Mouse (Mus musculus) spleen, adult 2 months (tissue): ENCODE measurements around the gene Psenen.

ENCODE experiments used
- CTCF ChIP-seq: fragments of 200-500 bp; IDR thresholded peaks from 2 replicates; pipeline ENCODE4 v1.5.1; 2011; ENCODE audit warnings: mild to moderate bottlenecking, inconsistent platforms; ENCODE audit not compliant: insufficient read depth, insufficient read length, insufficient replicate concordance; ENCODE audit errors: extremely low read depth
- POLR2A ChIP-seq: fragments of 200-500 bp; IDR thresholded peaks from 2 replicates; pipeline ENCODE4 v1.6.1; 2011; ENCODE audit warnings: low read depth, low read length, inconsistent platforms

DNA sequence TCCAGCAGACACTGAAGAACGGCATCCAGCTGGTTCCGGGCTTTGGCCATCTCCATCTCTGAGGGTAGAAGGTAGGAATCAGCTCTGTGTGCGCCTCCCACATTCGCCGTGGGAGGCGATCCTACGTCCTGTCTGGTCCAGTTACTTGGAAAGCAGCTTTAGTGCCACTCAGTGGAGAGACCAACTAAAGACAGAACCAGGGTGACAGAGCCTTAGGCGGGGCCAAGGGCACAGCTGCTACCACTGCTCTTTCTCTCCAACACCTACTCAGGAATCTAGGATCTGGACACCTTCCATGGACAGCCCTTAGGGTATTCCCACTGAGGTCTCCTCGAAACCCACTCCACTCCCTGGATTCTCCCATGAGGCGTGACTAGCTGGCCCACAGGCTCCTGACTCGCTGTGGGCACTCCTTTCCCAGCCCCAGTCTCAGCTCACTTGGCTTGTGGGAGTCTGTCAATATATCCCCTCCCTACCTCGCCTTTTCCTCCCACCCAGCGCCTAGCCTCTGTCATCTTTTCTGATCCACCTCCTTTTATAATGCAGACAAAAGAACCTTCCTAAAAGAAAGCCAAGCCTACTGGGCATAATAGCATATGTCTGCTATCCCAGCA is 5.4 kb downstream of the Psenen start:
- no peak for TF ChIP-seq POLR2A
- no peak for TF ChIP-seq CTCF
